Mouse (Mus musculus): ENCODE data around the gene Pik3r1. TPM values are rescaled to one million over a fixed set of nuclear protein-coding genes. Genes with fewer than 3 reads are reported as not detected.

Pik3r1 gene
- polyA plus RNA-seq, 1 experiment from 2014 or later = 63.0 TPM

DNA sequence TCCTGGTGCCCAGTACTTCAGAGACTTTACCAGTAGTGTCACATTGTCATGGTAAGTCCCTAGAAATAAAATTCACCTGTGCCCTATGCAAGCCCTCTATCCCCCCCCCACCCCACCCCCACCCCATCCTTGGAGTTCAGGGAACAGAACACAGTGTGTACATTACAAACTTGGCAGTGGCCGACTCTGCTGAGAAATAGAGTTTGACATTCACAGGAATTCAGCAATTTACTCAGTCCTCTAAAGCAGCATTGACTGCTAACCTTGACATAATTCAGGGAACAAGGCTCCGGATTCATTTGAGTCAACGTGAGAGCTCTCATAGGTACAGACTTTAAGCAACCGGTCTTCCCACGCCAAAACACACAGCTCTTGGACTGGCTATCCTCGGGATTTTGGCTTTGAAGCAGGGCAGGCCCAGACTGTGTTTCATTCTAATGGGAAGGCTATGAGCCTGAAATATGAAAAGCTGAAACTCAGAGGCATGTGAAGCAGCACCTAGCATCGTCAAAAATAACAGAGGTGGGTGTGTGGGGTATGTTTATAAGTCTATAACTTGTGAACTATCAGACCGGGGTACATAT is 21.9 kb downstream of the Pik3r1 start:
- no peak for ATAC-seq (ENCODE audit: low FRiP score)
- 84% methylated on average over 8 of the region's 8 CpGs for WGBS

DNA sequence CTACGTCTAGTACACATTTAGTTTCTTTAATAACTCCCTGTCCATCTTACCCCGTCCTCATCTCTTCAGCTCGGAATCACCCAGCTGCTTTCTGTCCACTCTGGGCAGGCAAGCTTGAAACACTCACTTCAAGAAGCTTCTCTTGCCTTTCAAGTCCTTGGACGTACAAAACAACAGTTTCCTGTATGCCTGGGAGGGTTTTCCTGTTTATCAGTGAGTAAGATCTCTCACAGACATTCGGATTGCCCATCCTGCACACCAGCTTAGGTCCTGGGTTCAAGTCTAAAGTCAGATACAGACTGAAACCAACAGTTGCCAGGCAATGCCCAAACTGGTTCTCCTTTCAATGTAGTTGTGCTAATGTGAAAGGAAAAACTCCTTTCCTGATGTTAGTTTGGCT is 23.1 kb downstream of the Pik3r1 start:
- Histone ChIP-seq H3K9ac (replicated peaks) (no peak overlapping the region), H3K4me3 (replicated peaks) (no peak overlapping the region), H3K9me3 (replicated peaks) (no peaks in the 10 kb centered on the region), H3K27ac (replicated peaks) (no peak overlapping the region), H3K4me1 (peaks cover 3% of the 10 kb centered on the region; the same call in 1 of the 2 replicates), H3K4me2 (no peak overlapping the region), H3K36me3 (no peaks in the 10 kb centered on the region), H3K27me3 (replicated peaks) (no peaks in the 10 kb centered on the region)
- WGBS = 85% methylated on average over 5 of the region's 5 CpGs
- no peak for ATAC-seq (ENCODE audit: low FRiP score)

More for the DNA sequence above, 21.9 kb downstream of the Pik3r1 start:
- no peaks in the 10 kb centered on the region for H3K9me3 ChIP-seq (replicated peaks)
- H3K4me2 ChIP-seq = no peak overlapping the region
- H3K27me3 ChIP-seq (replicated peaks) = no peaks in the 10 kb centered on the region
- no peak overlapping the region for H3K27ac ChIP-seq (replicated peaks)
- H3K9ac ChIP-seq (replicated peaks) = no peak overlapping the region
- peaks cover 3% of the 10 kb centered on the region; the same call in 1 of the 2 replicates for H3K4me1 ChIP-seq
- no peak overlapping the region for H3K4me3 ChIP-seq (replicated peaks)
- no peaks in the 10 kb centered on the region for H3K36me3 ChIP-seq

DNA sequence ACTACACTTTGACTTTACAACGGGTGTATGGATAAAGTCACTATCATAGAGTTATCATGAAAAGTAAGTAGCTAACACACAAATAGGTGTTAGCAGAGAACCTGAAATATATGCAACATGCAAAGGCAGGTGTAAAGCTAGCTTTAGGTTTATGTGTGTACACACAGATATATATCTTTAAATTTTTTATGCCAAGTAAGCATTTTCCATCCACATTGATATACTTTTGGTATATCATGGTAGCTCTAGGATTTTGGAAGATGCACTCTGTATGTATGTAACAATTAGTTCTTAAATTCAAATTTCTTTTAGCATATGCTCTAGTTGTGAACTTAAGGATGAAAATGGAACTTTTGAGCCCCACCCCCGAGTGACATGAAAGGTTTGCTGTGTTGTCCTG is 24.0 kb downstream of the Pik3r1 start:
- Histone ChIP-seq H3K9me3 (replicated peaks) (no peaks in the 10 kb centered on the region), H3K27ac (replicated peaks) (no peak overlapping the region), H3K9ac (replicated peaks) (no peak overlapping the region), H3K4me1 (peaks cover 3% of the 10 kb centered on the region; the same call in 1 of the 2 replicates), H3K4me3 (replicated peaks) (no peak overlapping the region), H3K4me2 (no peak overlapping the region), H3K27me3 (replicated peaks) (no peaks in the 10 kb centered on the region), H3K36me3 (no peaks in the 10 kb centered on the region)
- no peak for ATAC-seq (ENCODE audit: low FRiP score)
- WGBS = 90% methylated on average over 2 of the region's 2 CpGs

DNA sequence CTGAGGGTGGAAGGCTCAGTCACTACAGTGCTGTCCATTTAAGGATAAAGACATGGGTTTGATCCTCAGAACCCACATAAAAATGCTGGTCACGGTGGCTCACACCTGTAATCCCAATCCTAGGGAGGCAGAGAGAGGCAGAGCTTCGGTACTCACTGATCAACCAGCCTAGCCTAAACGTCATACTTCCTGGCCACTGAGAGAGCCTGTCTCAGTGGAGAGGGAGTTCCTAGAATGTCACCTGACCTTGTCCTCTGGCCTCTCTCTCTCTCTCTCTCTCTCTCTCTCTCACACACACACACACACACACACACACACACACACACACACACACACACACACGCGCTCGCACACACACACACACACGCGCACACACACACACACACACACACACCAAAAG is 24.8 kb downstream of the Pik3r1 start:
- Histone ChIP-seq H3K9ac (replicated peaks) (no peak overlapping the region), H3K27me3 (replicated peaks) (no peaks in the 10 kb centered on the region), H3K27ac (replicated peaks) (no peak overlapping the region), H3K4me1 (peaks cover 3% of the 10 kb centered on the region; the same call in 1 of the 2 replicates), H3K9me3 (replicated peaks) (no peaks in the 10 kb centered on the region), H3K4me2 (no peak overlapping the region), H3K4me3 (replicated peaks) (no peak overlapping the region), H3K36me3 (no peaks in the 10 kb centered on the region)
- WGBS = 83% methylated on average over 8 of the region's 8 CpGs
- no peak for ATAC-seq (ENCODE audit: low FRiP score)

DNA sequence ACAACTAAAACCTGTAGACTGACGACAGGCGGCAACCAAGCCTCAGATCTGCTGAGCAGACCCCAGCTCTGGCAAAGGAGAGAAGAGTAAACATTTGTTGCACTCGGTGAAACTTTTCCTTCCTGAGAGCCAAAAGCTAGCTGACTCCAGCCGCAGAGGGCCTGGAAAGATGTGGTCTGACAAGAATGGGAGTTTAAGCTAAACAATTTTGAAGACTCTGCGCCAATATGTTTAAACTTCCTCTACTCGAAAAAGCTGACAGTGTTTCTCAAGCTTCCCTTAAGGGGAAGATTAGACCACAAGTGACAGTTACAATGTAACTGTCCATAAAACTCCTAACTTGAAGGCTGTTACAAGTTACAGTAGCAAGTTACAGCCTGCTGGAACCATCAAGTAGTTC is 25.4 kb downstream of the Pik3r1 start:
- H3K27me3 ChIP-seq (replicated peaks) = no peaks in the 10 kb centered on the region
- peaks cover 3% of the 10 kb centered on the region; the same call in 1 of the 2 replicates for H3K4me1 ChIP-seq
- no peaks in the 10 kb centered on the region for H3K9me3 ChIP-seq (replicated peaks)
- no peaks in the 10 kb centered on the region for H3K36me3 ChIP-seq
- H3K9ac ChIP-seq (replicated peaks) = no peak overlapping the region
- ATAC-seq (ENCODE audit: low FRiP score) = no peak
- H3K4me3 ChIP-seq (replicated peaks) = no peak overlapping the region
- 74% methylated on average over 6 of the region's 6 CpGs for WGBS
- H3K27ac ChIP-seq (replicated peaks) = no peak overlapping the region
- no peak overlapping the region for H3K4me2 ChIP-seq

DNA sequence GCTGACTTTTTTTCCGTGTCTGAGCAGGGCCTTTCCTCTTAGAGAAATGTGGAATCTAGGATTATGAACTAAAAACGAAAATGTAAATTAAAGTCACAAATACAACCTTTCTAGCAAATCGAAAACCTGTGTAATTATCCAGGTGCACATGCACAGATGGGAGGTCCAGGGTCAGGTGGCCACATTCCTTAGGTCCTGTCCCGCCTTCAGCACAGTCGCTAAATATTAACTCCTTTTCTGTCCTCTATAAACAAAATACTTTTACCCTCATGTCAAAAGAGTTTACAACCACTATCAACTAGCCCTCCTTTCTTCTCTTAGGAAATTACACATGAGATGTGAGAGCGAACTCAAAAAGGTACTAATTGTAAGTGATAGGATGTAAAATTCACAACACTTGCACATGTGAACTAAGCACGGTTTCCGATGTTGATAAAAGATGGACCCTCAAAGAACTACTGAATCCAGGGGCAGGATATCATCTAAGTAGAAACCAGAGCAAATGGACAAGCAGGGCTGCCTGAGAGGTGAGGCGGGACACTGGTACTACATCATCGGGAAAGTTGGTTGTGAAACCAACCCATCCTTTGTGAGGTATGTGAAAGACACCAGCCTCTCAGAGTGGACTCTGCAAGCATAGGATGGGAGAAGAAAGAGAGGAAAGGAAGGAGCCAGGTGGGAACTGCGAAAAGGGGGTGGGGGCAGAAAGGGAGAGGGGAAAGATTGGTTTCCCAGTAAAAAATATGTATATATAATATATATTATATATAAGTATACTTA is 26.3 kb downstream of the Pik3r1 start:
- ATAC-seq (ENCODE audit: low FRiP score) = no peak
- no peak overlapping the region for H3K9ac ChIP-seq (replicated peaks)
- H3K4me2 ChIP-seq = no peak overlapping the region
- no peaks in the 10 kb centered on the region for H3K36me3 ChIP-seq
- H3K27me3 ChIP-seq (replicated peaks) = no peaks in the 10 kb centered on the region
- H3K4me3 ChIP-seq (replicated peaks) = no peak overlapping the region
- 87% methylated on average over 11 of the region's 11 CpGs for WGBS
- peaks cover 3% of the 10 kb centered on the region; the same call in 1 of the 2 replicates for H3K4me1 ChIP-seq
- no peak overlapping the region for H3K27ac ChIP-seq (replicated peaks)
- H3K9me3 ChIP-seq (replicated peaks) = no peaks in the 10 kb centered on the region

DNA sequence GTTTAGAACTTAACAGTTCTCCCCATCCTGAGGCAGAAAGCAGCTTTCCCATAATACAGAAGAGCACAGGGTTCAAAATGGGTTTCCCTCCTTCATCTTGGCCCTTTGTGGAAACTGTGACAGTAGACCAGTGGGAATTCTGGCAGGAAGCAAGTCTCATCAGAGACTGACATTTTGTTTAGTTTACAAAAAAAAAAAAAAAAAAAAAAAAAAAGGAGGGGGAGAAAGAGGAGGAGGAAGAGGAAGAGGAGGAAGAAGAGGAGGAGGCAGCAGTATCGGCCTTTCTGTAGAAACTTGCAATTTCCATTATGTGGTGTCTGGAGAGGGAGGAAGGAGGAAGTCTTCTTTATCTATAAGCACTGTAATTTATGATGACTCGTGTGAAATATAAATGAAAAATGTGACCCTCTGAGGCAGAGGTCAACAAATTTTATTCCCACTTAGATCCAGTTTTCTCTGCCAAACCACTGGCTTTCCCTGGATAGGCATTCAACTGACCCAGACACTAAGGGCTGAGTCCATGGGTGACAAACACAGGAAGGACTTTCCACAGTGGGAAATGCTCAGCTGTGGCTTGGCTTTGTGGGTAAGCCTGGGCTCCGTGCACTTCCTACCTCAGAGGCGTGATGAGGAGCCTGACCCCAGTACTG is 28.2 kb downstream of the Pik3r1 start:
- no peak overlapping the region for H3K27ac ChIP-seq (replicated peaks)
- no peaks in the 10 kb centered on the region for H3K9me3 ChIP-seq (replicated peaks)
- WGBS = 80% methylated on average over 4 of the region's 4 CpGs
- no peak overlapping the region for H3K4me3 ChIP-seq (replicated peaks)
- no peaks in the 10 kb centered on the region for H3K36me3 ChIP-seq
- no peaks in the 10 kb centered on the region for H3K27me3 ChIP-seq (replicated peaks)
- peaks cover 10% of the 10 kb centered on the region; the same call in 1 of the 2 replicates for H3K4me1 ChIP-seq
- no peak overlapping the region for H3K4me2 ChIP-seq
- no peak overlapping the region for H3K9ac ChIP-seq (replicated peaks)
- ATAC-seq (ENCODE audit: low FRiP score) = no peak

DNA sequence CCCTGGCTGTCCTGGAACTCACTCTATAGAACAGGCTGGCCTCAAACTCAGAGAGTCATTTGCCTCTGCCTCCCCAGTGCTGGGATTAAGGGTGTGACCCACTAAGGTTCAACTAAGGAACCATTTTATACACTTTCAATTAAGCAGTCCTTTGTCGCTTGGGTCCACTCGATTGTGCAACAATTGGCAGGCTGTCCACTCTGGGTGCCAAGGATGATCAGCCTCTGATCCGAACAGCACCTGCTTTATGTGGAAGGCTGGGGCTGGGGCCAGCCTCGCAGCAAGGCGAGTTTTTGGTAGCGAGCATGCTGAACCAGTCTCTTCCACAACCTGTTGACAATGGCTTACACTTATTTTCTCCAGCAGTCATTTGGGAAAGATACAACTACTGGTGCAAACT is 29.2 kb downstream of the Pik3r1 start:
- no peak for ATAC-seq (ENCODE audit: low FRiP score)
- 65% methylated on average over 6 of the region's 6 CpGs for WGBS
- H3K9me3 ChIP-seq (replicated peaks) = no peaks in the 10 kb centered on the region
- no peak overlapping the region for H3K4me3 ChIP-seq (replicated peaks)
- no peaks in the 10 kb centered on the region for H3K36me3 ChIP-seq
- H3K9ac ChIP-seq (replicated peaks) = no peak overlapping the region
- H3K4me2 ChIP-seq = no peak overlapping the region
- H3K4me1 ChIP-seq = peaks cover 13% of the 10 kb centered on the region; the same call in 1 of the 2 replicates
- H3K27ac ChIP-seq (replicated peaks) = no peak overlapping the region
- no peaks in the 10 kb centered on the region for H3K27me3 ChIP-seq (replicated peaks)

DNA sequence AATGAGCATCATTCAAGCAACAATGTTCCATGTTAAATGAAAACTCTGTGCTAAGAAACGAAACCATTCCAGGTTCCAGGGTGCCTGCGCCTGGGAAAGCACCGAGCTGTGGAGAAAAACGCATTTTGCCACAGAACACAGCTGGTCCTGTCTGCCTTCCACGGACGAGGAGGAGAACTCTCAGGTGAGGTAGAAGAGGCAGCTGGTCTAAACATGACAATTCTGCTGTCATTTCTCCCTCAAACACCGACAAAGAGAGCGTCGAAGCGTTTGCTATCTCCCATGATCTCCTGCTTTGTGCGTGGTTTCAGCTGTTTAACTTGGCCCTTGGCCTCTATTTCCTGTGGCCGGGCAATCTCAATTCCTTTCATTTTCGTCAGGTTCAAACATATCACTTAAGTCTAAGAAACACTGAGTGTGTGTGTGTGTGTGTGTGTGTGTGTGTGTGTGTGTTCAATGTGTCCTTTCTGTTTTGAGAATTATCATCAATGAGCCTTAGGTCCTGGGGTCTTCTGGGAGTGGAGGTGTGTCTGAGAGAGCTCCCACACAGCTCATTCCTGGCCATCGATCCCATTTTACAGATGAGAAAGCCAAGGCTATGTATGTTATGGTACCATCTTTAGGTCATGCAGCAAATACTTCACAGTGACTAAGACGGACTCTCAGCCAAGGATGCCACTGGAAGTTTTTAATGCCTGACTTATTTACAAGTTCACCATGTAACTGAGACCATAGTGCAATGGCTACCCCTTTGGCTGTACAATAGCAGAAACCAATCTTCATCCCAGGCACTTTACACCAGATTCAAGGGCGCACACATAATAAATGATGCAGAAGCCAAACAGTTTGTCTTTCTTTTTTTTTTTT is 31.3 kb downstream of the Pik3r1 start:
- H3K4me2 ChIP-seq = no peak overlapping the region
- no peak overlapping the region for H3K9ac ChIP-seq (replicated peaks)
- no peak overlapping the region for H3K4me3 ChIP-seq (replicated peaks)
- ATAC-seq (ENCODE audit: low FRiP score) = no peak
- no peaks in the 10 kb centered on the region for H3K36me3 ChIP-seq
- no peak overlapping the region for H3K27ac ChIP-seq (replicated peaks)
- WGBS = 75% methylated on average over 16 of the region's 16 CpGs
- peaks cover 20% of the 10 kb centered on the region for H3K4me1 ChIP-seq
- no peaks in the 10 kb centered on the region for H3K9me3 ChIP-seq (replicated peaks)
- no peaks in the 10 kb centered on the region for H3K27me3 ChIP-seq (replicated peaks)

DNA sequence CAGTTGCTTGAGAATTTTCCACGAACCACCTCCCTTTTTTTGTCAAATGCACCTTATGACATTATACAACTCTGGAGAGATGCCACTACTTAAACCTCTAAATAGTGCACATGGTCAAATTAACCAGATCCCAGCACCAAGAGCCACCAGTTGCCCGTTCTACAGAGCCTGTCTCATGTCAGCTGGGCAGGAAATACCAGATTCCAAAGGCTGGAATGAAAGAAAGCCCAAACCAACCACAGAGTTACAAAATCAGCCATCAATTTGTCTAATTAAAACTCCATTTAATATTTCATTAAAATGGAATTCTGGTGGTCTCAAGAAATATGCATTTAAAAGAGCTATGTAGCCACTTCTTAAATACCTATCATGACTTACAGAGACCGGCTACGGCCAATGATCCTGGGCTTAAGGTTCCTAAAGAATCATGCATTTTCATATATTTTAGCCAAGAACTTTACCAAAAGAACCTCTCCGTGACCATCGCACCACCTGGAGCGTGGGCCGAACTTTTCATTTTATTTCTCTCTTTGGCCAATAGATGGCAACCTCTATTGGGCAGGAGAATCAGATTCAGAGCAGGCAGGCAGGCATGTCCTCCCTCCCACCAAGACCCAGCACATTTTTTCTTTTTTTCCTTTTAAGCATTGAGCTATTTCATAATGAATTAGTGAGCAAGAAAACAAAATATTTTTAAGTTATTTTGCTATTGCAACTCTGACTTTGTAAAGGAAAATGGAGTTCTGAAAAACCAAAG is 32.5 kb downstream of the Pik3r1 start:
- WGBS = 69% methylated on average over 8 of the region's 8 CpGs
- H3K27ac ChIP-seq (replicated peaks) = no peak overlapping the region
- no peaks in the 10 kb centered on the region for H3K9me3 ChIP-seq (replicated peaks)
- peaks cover 22% of the 10 kb centered on the region for H3K4me1 ChIP-seq
- no peaks in the 10 kb centered on the region for H3K27me3 ChIP-seq (replicated peaks)
- no peak overlapping the region for H3K9ac ChIP-seq (replicated peaks)
- ATAC-seq (ENCODE audit: low FRiP score) = no peak
- no peak overlapping the region for H3K4me2 ChIP-seq
- H3K36me3 ChIP-seq = no peaks in the 10 kb centered on the region
- H3K4me3 ChIP-seq (replicated peaks) = no peak overlapping the region

DNA sequence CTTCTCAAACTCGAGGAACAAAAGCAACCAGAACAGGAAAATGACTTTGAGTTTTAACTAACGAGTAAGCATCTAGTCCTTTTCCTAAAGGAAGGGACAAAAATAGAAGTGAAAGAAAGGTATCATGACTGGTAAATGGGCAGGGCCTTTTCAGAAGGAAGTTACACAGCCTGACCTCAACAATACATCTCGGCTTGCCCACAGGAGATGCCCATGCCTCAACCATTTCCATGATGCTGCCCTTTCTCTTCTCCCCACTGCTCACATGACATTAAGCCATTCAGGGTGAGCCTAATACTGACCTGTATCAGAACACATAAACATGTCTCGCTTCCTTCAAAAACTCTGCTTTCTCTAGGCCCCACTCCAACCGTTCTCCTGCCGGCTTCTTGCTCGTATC is 33.8 kb downstream of the Pik3r1 start:
- H3K9me3 ChIP-seq (replicated peaks) = no peaks in the 10 kb centered on the region
- no peak overlapping the region for H3K4me3 ChIP-seq (replicated peaks)
- H3K9ac ChIP-seq (replicated peaks) = no peak overlapping the region
- H3K4me1 ChIP-seq = peaks cover 35% of the 10 kb centered on the region
- no peaks in the 10 kb centered on the region for H3K27me3 ChIP-seq (replicated peaks)
- no peak overlapping the region for H3K4me2 ChIP-seq
- no peaks in the 10 kb centered on the region for H3K36me3 ChIP-seq
- H3K27ac ChIP-seq (replicated peaks) = no peak overlapping the region
- 81% methylated on average over 7 of the region's 7 CpGs for WGBS
- no peak for ATAC-seq (ENCODE audit: low FRiP score)

Measured in neural tube, embryonic 15.5 days (tissue).